ENCODE assay signal across 9 mouse cellular contexts in the genomic region with DNA sequence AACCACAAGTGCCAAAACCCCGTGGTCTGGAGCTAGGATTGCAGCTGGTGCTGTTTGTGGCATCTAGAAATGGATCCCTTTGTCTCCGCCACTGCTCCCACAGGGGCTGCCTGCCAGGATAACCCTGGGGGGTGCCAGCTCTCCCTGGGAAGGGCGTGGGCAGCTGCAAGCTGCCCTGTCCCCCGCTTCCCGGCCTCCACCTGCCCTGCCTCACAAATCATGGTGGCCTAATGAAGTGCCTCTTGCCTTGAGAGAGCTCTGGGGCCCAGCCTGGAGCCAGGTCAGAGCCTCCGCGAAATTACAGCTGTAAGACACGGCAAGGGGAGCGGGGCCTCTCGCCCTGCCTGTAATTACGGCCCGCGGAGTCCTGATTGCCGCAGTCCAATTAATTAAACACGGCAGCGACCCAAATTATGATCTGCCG.
DNase-seq lines count a peak whose midpoint lies in the region; ATAC-seq and TF ChIP-seq lines count a peak whose summit lies in the region.
"Had no signal": no experiment of that assay in that cellular context is flagged by ENCODE, and none has a peak within 500 bp of the region (broad histone marks: within the 10 kb centered on the region; RNA-seq: fewer than 3 reads in every experiment).

No protein-coding gene starts in this region.

- peak overlapping the region; percentile 8 to 14; a peak in 3 of 4 replicates for H3K4me3 ChIP-seq in ES-E14 (ENCODE audit: insufficient read depth in 1 of 2, low read depth in 1 of 2, low read length in 2 of 2, poor library complexity in 1 of 2, severe bottlenecking in 1 of 2)
- no peak overlapping the region for H3K4me3 ChIP-seq in limb, embryonic 11.5 days (ENCODE audit: low read depth, low read length)
- H3K4me3 ChIP-seq: erythroblast, embryonic 14.5 days had no signal

- no peak overlapping the region for H3K27ac ChIP-seq in ES-E14 (ENCODE audit: insufficient read depth, low read depth, low read length, poor library complexity, severe bottlenecking)
- H3K27ac ChIP-seq in limb, embryonic 11.5 days (replicated peaks; ENCODE audit: low read depth, low read length) = 0 out of 2 replicates have a peak overlapping the region, but pooled peaks have one; percentile 21

- H3K36me3 ChIP-seq in ES-E14 (ENCODE audit: control insufficient read depth, insufficient read depth, low read length, poor library complexity, severe bottlenecking) = no peaks in the 10 kb centered on the region
- no peaks in the 10 kb centered on the region for H3K36me3 ChIP-seq in limb, embryonic 11.5 days (ENCODE audit: control insufficient read depth, insufficient read depth, low read length)

- in situ Hi-C loops in ES-E14 (cut with MboI; ENCODE audit: low sequenced_read_pairs in 2 of 2, unreplicated experiment in 2 of 2) = no loop called here

- H3K27me3 ChIP-seq in limb, embryonic 11.5 days (ENCODE audit: control insufficient read depth, insufficient read depth, low read length) = no peaks in the 10 kb centered on the region

- peak; percentile 77 for ATAC-seq in frontal cortex, adult (ENCODE audit: low TSS enrichment)
- ATAC-seq in limb, embryonic 11.5 days (ENCODE audit: insufficient number of reproducible peaks, low FRiP score, low TSS enrichment, low read depth) = no peak

- peaks cover 0 to 5% of the 10 kb centered on the region in 2 experiments; a peak in 1 of 4 replicates for H3K4me1 ChIP-seq in ES-E14 (ENCODE audit: control insufficient read depth in 2 of 2, insufficient read depth in 2 of 2, low read length in 2 of 2, poor library complexity in 1 of 2)
- peaks cover 30% of the 10 kb centered on the region for H3K4me1 ChIP-seq in limb, embryonic 11.5 days (ENCODE audit: control insufficient read depth, insufficient read depth, low read length)

- H3K9ac ChIP-seq in ES-E14 (ENCODE audit: insufficient read depth, low read depth, low read length, poor library complexity, severe bottlenecking) = no peak overlapping the region
- no peak overlapping the region for H3K9ac ChIP-seq in limb, embryonic 11.5 days (ENCODE audit: low read length)

- no peak for DNase-seq in frontal cortex, adult 2 months (ENCODE audit: extremely low spot score in 1 of 2, low spot score in 1 of 2)
- no peak for DNase-seq in ES-E14 (ENCODE audit: low read depth, low spot score)
- DNase-seq in gastrocnemius, adult 18-20 months (ENCODE audit: low spot score) = peak; percentile 79
- DNase-seq in limb, embryonic 11.5 days (ENCODE audit: low spot score) = peak; percentile 68
- DNase-seq in spleen, adult 12 weeks (ENCODE audit: low spot score) = no peak
- no peak for DNase-seq in urinary bladder, postnatal 36 days (ENCODE audit: low spot score in 2 of 2)
- no peak for DNase-seq in adrenal gland, adult 8-10 months

- H3K4me2 ChIP-seq in limb, embryonic 11.5 days (ENCODE audit: low read depth, severe bottlenecking) = peak overlapping the region; percentile 36

- WGBS in limb, embryonic 11.5 days = 3% methylated on average over 17 of the region's 17 CpGs

- H3K9me3 ChIP-seq in ES-E14 (ENCODE audit: control insufficient read depth, insufficient read depth, low read depth, low read length) = no peaks in the 10 kb centered on the region
- H3K9me3 ChIP-seq in limb, embryonic 11.5 days (ENCODE audit: control insufficient read depth, low read length) = no peaks in the 10 kb centered on the region

TF ChIP-seq in ES-E14, 5 proteins besides CTCF, POLR2A, EP300 and RAD21:
- TF ChIP-seq MAFK (IDR thresholded peaks at IDR 0.05; ENCODE audit: insufficient read depth, low read depth, low read length) (no peak), CHD2 (IDR thresholded peaks at IDR 0.05; ENCODE audit: low read depth, low read length) (no peak), HCFC1 (IDR thresholded peaks at IDR 0.05; ENCODE audit: borderline replicate concordance, insufficient read depth, low read length) (no peak), ZC3H11A (IDR thresholded peaks at IDR 0.05; ENCODE audit: borderline replicate concordance, low read depth, low read length) (no peak), ZNF384 (IDR thresholded peaks at IDR 0.05; ENCODE audit: low read depth, low read length) (no peak)

Comparison
In these comparisons a context has a peak if more than half of its experiments do, and no peak if none do; other contexts are left out.
1. DNase-seq: peak in gastrocnemius, adult 18-20 months (single experiment) and limb, embryonic 11.5 days (single experiment); none in frontal cortex, adult 2 months (0 of 2), ES-E14 (single experiment), spleen, adult 12 weeks (single experiment), urinary bladder, postnatal 36 days (0 of 2) and adrenal gland, adult 8-10 months (single experiment).